Mouse (Mus musculus): Measurements from ENCODE around the gene Nubp1. TPM values are rescaled to one million over a fixed set of nuclear protein-coding genes. Genes with fewer than 3 reads are reported as not detected.

Gene Nubp1
- 10 to 100 TPM; 17.2 to 17.8 TPM for total RNA-seq (2021)
- long read RNA-seq, experiment 1, transcript Nubp1-201 (11 exons, 2,121 nt) = major isoform, 22 of 29 reads
- long read RNA-seq, experiment 1, partial matches to known transcripts = 4 of 29 reads
- long read RNA-seq, experiment 1, other reads (novel, unspliced or antisense) = 2 of 29 reads
- long read RNA-seq, experiment 2, transcript Nubp1-201 (11 exons, 2,121 nt) = major isoform, 25 of 33 reads
- long read RNA-seq, experiment 2, partial matches to known transcripts = 2 of 33 reads
- long read RNA-seq, experiment 2, other reads (novel, unspliced or antisense) = 6 of 33 reads

DNA sequence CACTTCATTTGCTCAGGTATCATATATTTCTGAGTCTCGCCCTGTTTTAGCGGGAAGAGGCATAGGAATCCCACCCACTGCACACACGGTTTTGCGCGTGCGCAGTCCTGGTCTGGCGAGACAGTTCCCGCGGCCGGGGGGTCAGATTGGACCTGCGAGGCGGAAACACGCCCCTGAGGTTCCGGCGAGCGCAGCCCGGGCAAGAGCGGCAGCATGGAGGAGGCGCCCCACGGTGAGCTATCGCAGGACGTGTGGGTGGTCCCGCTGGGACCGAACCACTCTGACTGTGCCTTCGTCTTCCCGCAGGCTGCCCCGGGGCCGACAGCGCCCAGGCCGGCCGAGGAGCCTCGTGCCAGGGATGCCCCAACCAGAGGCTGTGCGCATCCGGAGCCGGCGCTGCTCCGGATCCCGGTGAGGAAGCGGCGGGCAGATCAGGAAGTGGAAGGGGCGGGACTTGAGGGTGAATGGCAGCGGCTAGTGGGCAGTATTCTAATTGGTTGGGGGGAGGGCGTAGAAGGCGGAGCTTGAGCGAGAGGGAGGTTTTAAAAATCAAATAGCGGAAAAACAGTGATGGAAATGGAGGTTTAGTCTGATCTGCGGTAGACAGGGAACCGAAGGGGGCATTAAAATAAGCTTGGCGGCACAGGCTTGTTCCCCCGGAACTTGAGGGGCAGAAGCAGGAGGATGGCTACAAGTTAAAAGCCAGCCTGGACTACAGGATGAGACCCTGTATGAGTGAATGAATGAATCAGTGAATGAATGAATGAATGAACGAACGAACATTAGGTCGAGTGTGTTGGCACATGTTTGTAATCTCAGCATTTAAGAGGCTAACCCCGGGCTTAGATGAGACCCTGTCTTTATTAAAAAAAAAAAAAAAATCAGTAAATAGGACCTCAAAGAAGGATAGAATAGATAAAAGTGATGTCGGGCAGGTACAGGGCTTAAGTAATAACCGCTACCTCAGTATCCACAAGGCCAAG lies at the start of gene Nubp1:
Gene Nubp1, plus strand, starts transcription at position 185 of the 983 bp plus-strand sequence.
- peak; percentile 89 to 90 for DNase-seq (ENCODE audit: low spot score in 2 of 2)
- intact Hi-C loops (cut with DNase I) = no loop called here

GRCm38 (mm10) chr16:10363061-10363460 lies 48.7 kb upstream of the Nubp1 start:
- intact Hi-C loops (cut with DNase I) = no loop called here
- no peak for DNase-seq (ENCODE audit: low spot score in 2 of 2)

DNA sequence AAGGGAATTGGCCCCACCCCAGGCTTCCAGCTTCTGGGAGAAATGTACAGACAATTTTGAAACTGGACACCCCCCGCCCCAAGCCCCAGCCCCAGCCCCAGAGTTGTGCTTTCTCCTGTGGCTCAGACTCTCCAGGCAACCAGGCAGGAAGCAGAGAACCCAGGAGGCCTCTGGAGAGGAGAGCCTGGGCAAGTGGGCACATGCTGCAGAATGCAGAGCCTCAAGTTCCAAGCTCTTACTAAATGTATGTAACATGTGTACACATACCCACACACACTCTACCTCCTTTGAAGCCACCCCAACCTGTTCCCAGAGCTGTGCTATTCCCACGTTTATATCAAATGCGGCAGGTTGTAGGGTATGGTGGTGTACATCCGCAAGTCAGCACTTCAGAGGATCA lies 46.0 kb upstream of the Nubp1 start:
- intact Hi-C loops (cut with DNase I) = no loop called here
- no peak for DNase-seq (ENCODE audit: low spot score in 2 of 2)

DNA sequence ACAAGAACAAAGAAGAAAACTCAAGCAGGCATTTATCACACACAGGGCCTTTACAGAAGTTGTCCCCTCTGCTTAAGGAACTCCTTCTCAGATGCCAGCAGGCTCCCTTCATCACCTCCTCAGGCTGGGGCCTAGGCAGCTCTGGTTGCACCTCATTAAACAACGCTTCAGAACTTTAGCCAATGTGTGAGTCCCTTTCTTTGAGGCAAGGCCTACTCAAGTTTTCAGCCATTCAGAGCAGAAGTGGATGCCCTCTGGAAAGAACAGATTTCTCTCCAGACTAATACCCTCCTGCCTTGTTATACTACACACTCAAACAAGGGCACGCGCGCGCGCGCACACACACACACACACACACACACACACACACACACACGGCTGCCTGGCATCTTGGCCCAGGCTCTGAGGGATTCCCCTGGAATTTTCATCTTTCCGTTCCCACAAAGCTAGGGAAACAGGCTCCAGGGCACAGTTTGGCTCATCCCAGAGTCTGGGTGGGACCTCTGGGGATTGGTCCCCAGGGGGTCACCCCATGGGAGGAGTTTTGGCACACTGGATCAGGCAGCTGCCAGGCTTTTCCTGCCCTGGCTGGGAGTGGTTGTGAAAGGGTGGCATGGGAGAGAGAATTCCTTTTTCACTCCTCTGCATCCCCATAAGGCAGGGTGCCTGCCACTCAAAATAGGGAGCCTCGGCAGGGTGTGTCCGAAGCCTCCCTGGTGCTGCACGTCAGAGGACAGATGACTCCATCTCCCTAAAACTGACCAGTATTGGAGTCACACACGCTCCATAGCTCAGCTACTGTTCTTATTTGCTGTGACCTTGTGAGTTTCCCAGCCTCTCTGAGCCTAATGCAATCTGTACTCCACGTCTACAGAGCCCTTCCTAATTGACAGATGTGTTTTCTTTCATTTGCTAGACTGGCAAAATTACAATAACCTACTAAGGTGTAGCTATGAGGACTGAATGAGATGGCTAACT lies 45.2 kb upstream of the Nubp1 start:
- intact Hi-C loops (cut with DNase I) = no loop called here
- peak; percentile 45 to 64 for DNase-seq (ENCODE audit: low spot score in 2 of 2)

GRCm38 (mm10) chr16:10369468-10369934 lies 42.2 kb upstream of the Nubp1 start:
- peak in 1 of 2 experiments; percentile 34 for DNase-seq (ENCODE audit: low spot score in 2 of 2)
- intact Hi-C loops (cut with DNase I) = no loop called here

DNA sequence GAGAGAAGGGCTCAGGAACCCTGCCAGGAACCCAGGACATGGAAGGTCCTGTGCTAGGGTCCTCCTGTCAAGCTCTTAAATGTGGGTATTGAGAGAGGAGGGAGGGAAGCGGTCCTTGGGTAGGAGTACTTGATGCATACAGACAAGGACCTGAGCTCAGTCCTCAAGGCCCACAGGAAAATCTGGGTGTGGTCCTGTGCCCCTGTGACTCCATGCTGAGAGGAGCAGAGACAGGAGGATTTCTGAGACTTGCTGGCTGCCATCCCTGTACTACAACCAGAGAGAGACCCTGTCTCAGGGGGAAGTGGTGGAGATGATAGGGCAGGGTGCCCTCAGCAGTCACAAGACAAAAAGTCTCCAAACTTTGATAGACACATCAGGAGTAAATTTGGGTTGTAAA lies 41.8 kb upstream of the Nubp1 start:
- no peak for DNase-seq (ENCODE audit: low spot score in 2 of 2)
- intact Hi-C loops (cut with DNase I) = no loop called here

DNA sequence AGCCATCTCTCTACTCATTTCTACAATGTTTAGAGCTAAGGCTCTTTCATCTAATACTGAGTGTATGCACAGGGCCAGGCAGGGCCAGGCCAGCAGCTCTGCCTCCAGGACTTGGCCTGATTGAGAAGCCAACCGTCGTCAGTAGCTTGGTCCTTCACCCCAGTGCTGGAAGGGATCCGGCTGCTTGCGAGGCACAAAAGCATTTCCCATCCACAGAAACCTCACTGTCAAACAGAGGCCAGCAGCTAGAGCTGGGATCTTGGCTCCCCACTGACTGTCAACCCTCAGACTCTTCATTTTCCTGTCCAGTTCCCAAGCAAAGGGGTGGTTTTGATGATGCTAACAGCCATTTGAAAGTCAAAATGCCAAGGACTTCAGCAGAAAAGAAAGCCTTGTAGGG lies 39.4 kb upstream of the Nubp1 start:
- intact Hi-C loops (cut with DNase I) = no loop called here
- no peak for DNase-seq (ENCODE audit: low spot score in 2 of 2)

- peak; percentile 28 to 42 for DNase-seq (ENCODE audit: low spot score in 2 of 2)
- intact Hi-C loops (cut with DNase I) = no loop called here
These were observed 37.3 kb upstream of the Nubp1 start for GRCm38 (mm10) chr16:10374254-10375011.

- DNase-seq (ENCODE audit: low spot score in 2 of 2) = no peak
- intact Hi-C loops (cut with DNase I) = no loop called here
These were observed 34.5 kb upstream of the Nubp1 start for GRCm38 (mm10) chr16:10377286-10377685.

DNA sequence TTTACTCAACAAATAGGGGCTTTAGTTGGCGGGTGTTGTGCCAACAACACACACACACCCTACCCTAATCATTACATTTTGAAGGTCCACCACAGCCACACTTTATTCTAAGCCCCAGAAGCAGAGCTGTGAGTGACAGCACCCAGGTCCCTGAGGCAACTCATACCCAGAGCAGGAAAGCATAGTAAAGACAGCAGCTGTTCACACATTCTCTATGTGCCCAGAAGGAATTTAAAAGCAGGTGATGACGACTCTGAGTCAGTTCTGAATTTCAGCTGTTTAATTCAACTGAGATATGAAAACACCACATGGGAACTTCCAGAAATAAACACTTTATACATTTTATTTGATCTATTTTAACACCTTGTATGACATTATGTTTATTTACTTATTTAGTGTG lies 32.2 kb upstream of the Nubp1 start:
- peak; percentile 43 to 70 for DNase-seq (ENCODE audit: low spot score in 2 of 2)
- intact Hi-C loops (cut with DNase I) = no loop called here

DNA sequence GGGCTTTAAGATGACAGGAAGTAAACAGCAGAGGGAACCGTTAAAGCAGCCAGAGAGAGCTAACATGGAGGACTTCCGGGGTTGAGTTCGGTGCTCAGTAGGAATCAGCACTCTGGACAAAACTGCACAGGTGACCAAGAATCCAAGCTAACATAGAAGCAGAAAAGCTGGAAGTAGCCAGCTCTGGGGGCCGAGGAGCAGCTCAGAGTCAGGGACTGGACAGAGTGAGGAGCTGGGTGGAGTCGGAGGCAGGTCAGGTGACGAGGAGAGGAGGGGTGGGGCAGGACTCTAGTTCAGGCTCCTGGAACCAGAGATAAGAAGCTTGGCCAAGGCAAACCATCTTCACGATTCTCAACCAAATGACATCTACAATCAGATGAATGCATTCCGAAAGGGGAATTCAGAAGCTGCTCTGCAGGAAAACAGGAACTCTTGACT lies 27.7 kb upstream of the Nubp1 start:
- DNase-seq (ENCODE audit: low spot score in 2 of 2) = no peak
- intact Hi-C loops (cut with DNase I) = loop anchor here (5.0 kb wide), 1 partner anchor 47 kb away; no protein-coding TSS in a partner anchor

- intact Hi-C loops (cut with DNase I) = loop anchor here (5.0 kb wide), 1 partner anchor 47 kb away; no protein-coding TSS in a partner anchor
- no peak for DNase-seq (ENCODE audit: low spot score in 2 of 2)
These were observed 27.2 kb upstream of the Nubp1 start for GRCm38 (mm10) chr16:10384544-10384943.

DNA sequence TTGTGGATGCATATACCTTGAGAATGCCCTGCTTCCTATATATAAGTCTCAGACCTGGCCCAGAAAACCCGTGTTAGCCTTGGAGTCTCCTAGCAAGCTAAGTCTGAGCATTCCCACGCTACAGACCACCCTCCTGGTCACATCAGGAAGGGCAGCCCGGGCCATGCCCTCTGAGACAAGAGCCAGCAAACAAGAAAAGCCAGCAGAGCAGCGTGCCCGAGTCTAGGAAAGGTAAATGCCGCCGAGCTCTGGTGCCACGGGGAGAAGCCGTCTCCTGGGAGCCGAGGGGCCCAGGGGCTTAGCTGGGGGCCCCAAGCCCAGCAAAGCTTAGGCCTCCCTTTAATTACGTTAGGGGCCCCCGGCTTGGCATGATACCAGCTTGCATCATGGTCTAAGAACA lies 26.5 kb upstream of the Nubp1 start:
- no peak for DNase-seq (ENCODE audit: low spot score in 2 of 2)
- intact Hi-C loops (cut with DNase I) = no loop called here

DNA sequence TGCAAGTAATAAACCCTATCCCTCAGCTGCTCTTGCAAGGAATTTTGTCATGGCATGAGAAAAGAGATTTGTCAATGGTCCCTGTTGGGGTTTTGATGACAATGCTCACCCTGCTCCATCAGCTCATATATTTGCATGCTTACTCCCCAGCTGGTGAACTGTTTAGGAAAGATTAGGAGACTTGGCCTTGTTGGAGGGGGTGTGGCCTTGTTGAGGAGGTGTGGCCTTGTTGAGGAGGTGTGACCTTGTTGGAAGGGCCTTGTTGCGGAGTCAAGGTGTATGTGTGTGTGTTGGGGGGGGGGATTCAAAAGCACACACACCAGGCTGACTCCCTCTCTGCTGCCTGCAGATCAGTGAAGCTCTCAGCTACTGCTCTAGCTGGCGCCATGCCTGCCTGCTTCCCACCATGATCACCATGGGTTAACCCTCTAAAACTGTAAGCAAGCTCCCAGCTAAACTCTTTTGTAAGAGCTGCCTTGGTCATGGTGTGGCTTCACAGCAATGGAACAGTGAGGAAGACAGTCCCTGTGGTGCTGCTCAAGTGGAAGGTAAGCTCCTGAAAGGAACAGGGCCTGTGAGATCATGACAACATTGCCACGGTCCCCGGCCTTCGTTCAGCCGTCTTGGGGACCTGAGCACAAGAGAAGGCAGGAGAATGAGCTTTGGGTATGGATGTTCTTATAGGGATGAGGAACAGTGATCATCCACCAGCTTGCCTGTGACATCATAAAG lies 22.9 kb upstream of the Nubp1 start:
- DNase-seq (ENCODE audit: low spot score in 2 of 2) = no peak
- intact Hi-C loops (cut with DNase I) = no loop called here

- no peak for DNase-seq (ENCODE audit: low spot score in 2 of 2)
- intact Hi-C loops (cut with DNase I) = no loop called here
These were observed 19.2 kb upstream of the Nubp1 start for GRCm38 (mm10) chr16:10392587-10392986.

- DNase-seq (ENCODE audit: low spot score in 2 of 2) = peak in 1 of 2 experiments; percentile 25
- intact Hi-C loops (cut with DNase I) = loop anchor here (5.0 kb wide), 2 partner anchors 113 to 308 kb away; no protein-coding TSS in a partner anchor
These were observed 16.8 kb upstream of the Nubp1 start, which contains the start of gene Tekt5 for GRCm38 (mm10) chr16:10394699-10395540. Gene Tekt5 (minus strand): TSS chr16:10395490.

DNA sequence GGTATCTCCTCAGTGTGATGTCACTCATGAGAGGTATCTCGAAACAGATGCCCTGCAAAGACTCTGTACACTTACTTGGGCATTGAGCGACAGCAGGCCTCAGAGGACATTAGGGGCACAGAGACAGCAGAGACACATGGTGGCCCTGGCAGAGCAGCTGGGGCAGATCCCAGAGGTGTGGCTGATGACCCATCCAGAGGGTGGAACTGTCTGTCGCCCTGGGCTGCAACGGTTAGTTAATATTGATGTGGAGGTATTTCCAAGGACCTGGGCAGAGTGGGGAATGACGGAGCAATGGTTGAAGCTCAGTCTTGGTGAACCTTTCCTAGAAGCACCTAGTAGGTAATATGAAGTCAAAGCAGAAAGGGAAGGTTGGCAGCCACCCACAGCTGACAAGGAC lies 13.0 kb upstream of the Nubp1 start:
- no peak for DNase-seq (ENCODE audit: low spot score in 2 of 2)
- intact Hi-C loops (cut with DNase I) = loop anchor here (5.0 kb wide), 2 partner anchors 116 to 311 kb away; no protein-coding TSS in a partner anchor

All from left cerebral cortex, postnatal 14 days (tissue).